Mouse (Mus musculus) cerebral cortex, adult 2 months (tissue): ENCODE results near the gene St8sia1.

ENCODE experiments used
- WGBS: fragments of 180-500 bp; shearing (Covaris S2); methylation state at CpG from one replicate; pipeline ENCODE4 v1.1.7; 2018; 5-methylcytosine and 5-hydroxymethylcytosine counted together

The St8sia1 gene

GRCm38 (mm10) chr6:142964076-142964530 lies at the start of gene St8sia1:
Gene St8sia1, minus strand, starts transcription at chr6:142964452.
- under 1% methylated on average over 45 of the region's 45 CpGs for WGBS

GRCm38 (mm10) chr6:143012513-143013215 lies 48.4 kb upstream of the St8sia1 start:
- WGBS = 85% methylated on average over 15 of the region's 15 CpGs

- WGBS = 90% methylated on average over 5 of the region's 5 CpGs
Measured at GRCm38 (mm10) chr6:143008865-143009264, 44.6 kb upstream of the St8sia1 start.

- WGBS = 89% methylated on average over 9 of the region's 9 CpGs
Measured at GRCm38 (mm10) chr6:143005209-143005608, 41.0 kb upstream of the St8sia1 start.

GRCm38 (mm10) chr6:143004801-143005200 lies 40.5 kb upstream of the St8sia1 start:
- 74% methylated on average over 9 of the region's 9 CpGs for WGBS

- WGBS = 72% methylated on average over 12 of the region's 12 CpGs
Measured at GRCm38 (mm10) chr6:142998221-142998999, 34.2 kb upstream of the St8sia1 start.

GRCm38 (mm10) chr6:142996887-142997286 lies 32.6 kb upstream of the St8sia1 start:
- WGBS = 87% methylated on average over 3 of the region's 3 CpGs

- 62% methylated on average over 5 of the region's 5 CpGs for WGBS
Measured at GRCm38 (mm10) chr6:142995567-142995966, 31.3 kb upstream of the St8sia1 start.

GRCm38 (mm10) chr6:142994821-142995220 lies 30.6 kb upstream of the St8sia1 start:
- whole genome bisulfite sequencing = 51% methylated on average over 7 of the region's 7 CpGs

- WGBS = 60% methylated on average over 14 of the region's 14 CpGs
Measured at GRCm38 (mm10) chr6:142993705-142994698, 29.8 kb upstream of the St8sia1 start.

- 75% methylated on average over 2 of the region's 2 CpGs for WGBS
Measured at GRCm38 (mm10) chr6:142992971-142993370, 28.7 kb upstream of the St8sia1 start.

- WGBS = 69% methylated on average over 7 of the region's 7 CpGs
Measured at GRCm38 (mm10) chr6:142992099-142992498, 27.8 kb upstream of the St8sia1 start.

- WGBS = 82% methylated on average over 7 of the region's 7 CpGs
Measured at GRCm38 (mm10) chr6:142991391-142992059, 27.3 kb upstream of the St8sia1 start.

GRCm38 (mm10) chr6:142990516-142990915 lies 26.3 kb upstream of the St8sia1 start:
- 78% methylated on average over 9 of the region's 9 CpGs for WGBS

GRCm38 (mm10) chr6:142989495-142989894 lies 25.2 kb upstream of the St8sia1 start:
- WGBS = 88% methylated on average over 13 of the region's 13 CpGs

GRCm38 (mm10) chr6:142988753-142989152 lies 24.5 kb upstream of the St8sia1 start:
- 20% methylated on average over 10 of the region's 10 CpGs for WGBS

- WGBS = 75% methylated on average over 6 of the region's 6 CpGs
Measured at GRCm38 (mm10) chr6:142988231-142988630, 24.0 kb upstream of the St8sia1 start.

- WGBS = 82% methylated on average over 6 of the region's 6 CpGs
Measured at GRCm38 (mm10) chr6:142987616-142988015, 23.4 kb upstream of the St8sia1 start.

- WGBS = 91% methylated on average over 9 of the region's 9 CpGs
Measured at GRCm38 (mm10) chr6:142986706-142987105, 22.5 kb upstream of the St8sia1 start.

GRCm38 (mm10) chr6:142985561-142986238 lies 21.4 kb upstream of the St8sia1 start:
- WGBS = 89% methylated on average over 9 of the region's 9 CpGs
